Mouse (Mus musculus): ENCODE data around the gene 4933411K16Rik. TPM values are rescaled to one million over a fixed set of nuclear protein-coding genes. Genes with fewer than 3 reads are reported as not detected.

4933411K16Rik gene
- polyA plus RNA-seq, 1 experiment, result not detected

DNA sequence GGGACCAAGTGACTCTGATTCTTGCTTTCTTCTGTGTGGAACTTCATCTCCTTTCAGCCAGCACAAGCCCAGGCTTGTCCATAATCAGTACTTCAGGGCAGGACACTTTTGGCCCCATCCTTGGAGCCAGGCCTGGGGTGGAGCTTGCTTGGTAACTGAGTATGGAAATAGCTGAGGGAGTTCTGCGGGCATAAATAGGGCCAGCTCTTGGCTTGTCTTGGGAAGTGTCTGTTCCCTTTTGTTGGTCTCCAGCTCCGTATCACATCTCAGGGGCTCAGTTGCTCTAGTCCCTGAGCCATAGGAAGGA lies 29.6 kb upstream of the 4933411K16Rik start:
- H3K27ac ChIP-seq (replicated peaks; ENCODE audit: low read depth, low read length), result 0 out of 2 replicates have a peak overlapping the region, but pooled peaks have one; percentile 9

DNA sequence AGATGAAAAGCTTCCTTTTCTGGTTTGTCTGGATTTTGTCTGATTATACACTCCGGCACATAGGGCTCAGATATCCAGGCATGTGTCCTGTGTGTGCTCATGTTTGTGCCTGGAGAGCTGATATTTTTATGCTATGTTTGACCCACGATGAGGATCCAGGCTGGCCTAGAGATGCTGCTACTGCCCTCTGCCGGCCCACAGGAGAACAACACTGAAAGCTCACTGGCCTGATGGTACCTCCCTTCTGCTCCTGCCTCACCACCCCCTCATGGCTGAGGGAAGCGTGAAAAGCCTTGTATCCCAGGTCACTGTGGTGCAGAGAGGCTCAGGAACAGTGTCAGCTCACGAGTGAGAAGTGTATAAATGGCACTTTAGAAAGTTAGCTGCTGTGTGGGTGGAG lies 25.9 kb upstream of the 4933411K16Rik start:
- Histone ChIP-seq H3K27ac (replicated peaks; ENCODE audit: low read depth, low read length) (no peak overlapping the region), H3K4me3 (ENCODE audit: insufficient read depth, low read depth, low read length) (no peak overlapping the region), H3K4me1 (ENCODE audit: control insufficient read depth, insufficient read depth, insufficient read length, low read length) (peaks cover 5% of the 10 kb centered on the region; the same call in 1 of the 2 replicates)

More for the DNA sequence above, 29.6 kb upstream of the 4933411K16Rik start:
- no peak overlapping the region for H3K4me3 ChIP-seq (ENCODE audit: insufficient read depth, low read depth, low read length)
- peaks cover 15% of the 10 kb centered on the region for H3K4me1 ChIP-seq (ENCODE audit: control insufficient read depth, insufficient read depth, insufficient read length, low read length)

DNA sequence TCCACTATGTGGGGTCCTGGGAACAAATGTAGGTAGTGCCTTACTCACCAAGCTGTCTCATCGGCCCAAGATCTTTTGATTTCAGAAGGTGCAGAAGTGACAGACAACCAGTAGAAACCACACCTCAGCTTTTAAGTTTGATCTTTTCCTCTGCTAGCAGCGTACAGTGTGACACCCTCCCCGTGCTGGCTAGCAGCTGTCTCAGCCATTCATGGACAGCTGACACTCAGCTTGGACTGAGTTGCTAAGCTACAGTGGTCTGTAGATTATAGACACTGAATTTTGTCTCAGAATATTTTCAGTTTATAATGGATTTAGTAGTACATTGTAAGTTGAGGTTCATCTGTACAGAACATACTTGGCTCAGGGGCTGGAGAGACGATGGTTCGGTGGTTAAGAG lies 20.9 kb upstream of the 4933411K16Rik start:
- H3K4me3 ChIP-seq (ENCODE audit: insufficient read depth, low read depth, low read length), result no peak overlapping the region
- H3K27ac ChIP-seq (replicated peaks; ENCODE audit: low read depth, low read length), result no peak overlapping the region
- H3K4me1 ChIP-seq (ENCODE audit: control insufficient read depth, insufficient read depth, insufficient read length, low read length), result peaks cover 12% of the 10 kb centered on the region

DNA sequence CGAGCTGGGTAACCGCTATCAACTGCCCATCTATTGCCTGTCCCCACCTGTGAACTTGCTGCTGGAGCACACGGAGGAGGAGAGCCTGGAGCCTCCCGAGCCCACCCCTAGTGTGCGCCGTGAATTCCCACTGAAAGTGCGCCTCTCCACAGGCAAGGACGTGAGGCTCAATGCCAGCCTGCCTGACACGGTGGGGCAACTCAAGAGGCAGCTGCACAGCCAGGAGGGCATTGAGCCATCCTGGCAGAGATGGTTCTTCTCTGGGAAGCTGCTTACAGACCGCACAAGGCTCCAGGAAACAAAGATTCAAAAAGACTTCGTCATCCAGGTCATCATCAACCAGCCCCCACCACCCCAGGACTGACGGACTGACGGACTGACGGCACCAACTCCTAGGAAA lies 18.4 kb upstream of the 4933411K16Rik start:
- Histone ChIP-seq H3K27ac (replicated peaks; ENCODE audit: low read depth, low read length) (no peak overlapping the region), H3K4me1 (ENCODE audit: control insufficient read depth, insufficient read depth, insufficient read length, low read length) (peaks cover 12% of the 10 kb centered on the region), H3K4me3 (ENCODE audit: insufficient read depth, low read depth, low read length) (no peak overlapping the region)

DNA sequence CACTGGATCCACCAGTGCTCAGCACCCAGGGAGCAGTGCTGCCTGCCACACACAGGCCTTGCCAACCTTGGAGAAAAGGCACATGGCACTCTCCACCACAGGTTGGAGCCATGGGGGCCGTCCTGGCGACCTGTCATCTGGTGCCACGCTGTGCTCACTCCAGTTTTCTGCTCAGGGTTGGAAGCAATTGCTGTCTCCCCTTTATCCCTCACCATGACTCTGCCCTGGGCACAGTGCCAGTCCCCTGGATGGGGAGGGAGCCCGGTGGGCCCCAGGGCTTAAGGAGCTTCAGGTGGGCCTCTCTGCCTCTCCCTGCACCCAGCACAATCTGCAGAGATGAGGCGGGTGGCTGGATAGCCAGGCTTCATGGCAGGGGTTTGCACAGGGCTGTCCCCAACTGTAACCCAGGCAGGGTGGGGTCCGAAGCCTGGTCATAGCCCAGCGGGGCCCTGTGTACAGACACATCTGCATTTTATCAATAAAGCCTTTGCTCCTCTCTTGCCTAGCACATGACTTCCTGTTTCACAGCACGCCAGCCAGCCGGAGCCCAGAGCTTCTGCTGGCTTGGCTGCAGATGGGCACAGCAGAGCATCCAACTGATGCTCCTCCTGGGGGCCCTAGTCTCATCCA lies 17.8 kb upstream of the 4933411K16Rik start:
- Histone ChIP-seq H3K4me3 (ENCODE audit: insufficient read depth, low read depth, low read length) (no peak overlapping the region), H3K4me1 (ENCODE audit: control insufficient read depth, insufficient read depth, insufficient read length, low read length) (peaks cover 12% of the 10 kb centered on the region), H3K27ac (replicated peaks; ENCODE audit: low read depth, low read length) (no peak overlapping the region)

DNA sequence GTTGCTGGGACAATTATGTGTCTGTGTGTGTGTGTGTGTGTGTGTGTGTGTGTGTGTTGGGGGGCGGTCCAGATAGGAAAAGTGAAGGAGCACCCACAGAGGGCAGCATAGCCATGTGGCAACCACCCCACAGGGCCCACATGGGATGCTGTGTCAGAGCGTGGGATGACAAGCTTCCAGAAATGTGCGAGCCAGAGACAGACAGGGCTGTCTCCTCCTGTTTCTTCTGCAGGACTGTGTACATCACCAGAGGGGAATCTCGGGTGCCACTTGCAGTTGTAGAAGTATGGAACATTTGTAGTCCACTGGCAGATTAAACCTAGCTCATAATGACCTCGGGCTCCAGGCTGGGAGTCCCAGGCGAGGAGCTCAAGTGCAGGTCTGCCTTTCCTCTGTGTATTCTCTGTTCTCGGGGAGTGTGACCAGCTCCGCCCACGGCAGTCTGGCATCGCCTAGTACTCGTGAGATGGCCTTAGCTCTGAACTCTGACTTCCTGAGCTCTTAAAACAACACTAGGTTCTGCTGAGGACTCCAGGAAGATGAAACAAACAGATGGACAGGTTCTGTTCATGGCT lies 17.1 kb upstream of the 4933411K16Rik start:
- Histone ChIP-seq H3K27ac (replicated peaks; ENCODE audit: low read depth, low read length) (0 out of 2 replicates have a peak overlapping the region, but pooled peaks have one; percentile 4), H3K4me3 (ENCODE audit: insufficient read depth, low read depth, low read length) (no peak overlapping the region), H3K4me1 (ENCODE audit: control insufficient read depth, insufficient read depth, insufficient read length, low read length) (peaks cover 12% of the 10 kb centered on the region)

DNA sequence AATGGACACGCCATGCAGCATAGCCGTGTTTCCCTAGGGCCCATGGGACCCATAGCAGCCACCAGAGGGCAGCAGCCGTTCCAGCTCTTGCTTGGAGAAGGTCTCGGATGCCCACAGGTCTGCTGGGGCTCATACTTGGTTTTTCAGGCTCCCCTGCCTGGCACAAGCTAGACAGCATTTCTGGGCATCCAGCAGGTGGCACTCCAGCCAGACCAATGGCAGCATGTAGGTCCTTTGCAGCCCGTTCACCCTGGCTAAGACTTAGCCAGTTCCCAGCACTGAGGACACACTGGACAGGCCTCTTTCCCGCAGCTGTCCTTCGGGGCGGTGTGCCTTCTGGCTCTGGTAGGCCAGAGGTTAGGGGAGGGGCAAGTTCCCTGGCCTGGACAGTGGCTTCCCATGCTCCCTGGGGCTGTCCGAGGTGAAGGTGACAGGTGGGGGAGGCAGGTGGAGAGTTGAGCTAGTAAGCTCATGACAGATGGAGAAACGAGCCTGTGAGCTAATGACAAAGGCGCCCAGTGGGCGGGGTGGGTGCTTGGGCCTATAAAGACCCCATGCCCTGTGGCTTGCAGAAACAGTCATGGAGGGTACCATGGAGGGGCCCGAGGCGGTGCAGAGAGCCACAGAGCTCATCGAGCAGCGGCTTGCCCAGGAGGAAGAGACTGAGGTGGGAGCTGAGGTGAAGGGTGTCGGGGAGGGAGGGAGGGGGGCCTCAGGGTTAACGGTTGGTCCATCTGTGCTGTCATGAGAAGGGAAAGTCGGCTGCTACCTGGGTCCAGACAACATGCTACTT lies 16.4 kb upstream of the 4933411K16Rik start, which contains the start of gene Ankrd2:
TSS of gene Ankrd2 (plus strand) at position 545 of the 793 bp plus-strand sequence.
- Histone ChIP-seq H3K4me3 (ENCODE audit: insufficient read depth, low read depth, low read length) (no peak within 1 kb of the TSS), H3K27ac (replicated peaks; ENCODE audit: low read depth, low read length) (0 out of 2 replicates have a peak within 1 kb of the TSS, but pooled peaks have one; percentile 4), H3K4me1 (ENCODE audit: control insufficient read depth, insufficient read depth, insufficient read length, low read length) (peaks cover 12% of the 10 kb centered on the region)

DNA sequence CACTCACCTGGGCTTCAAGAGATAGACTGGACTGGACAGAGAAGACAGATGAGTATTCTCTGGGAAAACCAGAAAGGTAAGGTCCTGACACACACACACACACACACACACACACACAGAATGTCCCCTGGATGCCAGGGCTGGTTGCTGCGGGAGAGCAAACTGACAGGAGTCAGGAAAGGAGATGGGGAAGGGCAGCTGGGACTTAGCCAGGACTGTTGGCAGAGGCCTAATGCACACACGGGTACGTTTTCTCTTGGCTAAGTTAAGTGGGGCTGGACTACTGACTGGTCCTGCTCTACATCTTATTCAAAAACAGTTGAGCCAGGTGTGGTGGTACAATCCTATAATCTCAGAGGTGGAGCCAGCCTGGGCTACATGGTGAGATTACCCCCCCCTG lies 15.7 kb upstream of the 4933411K16Rik start:
- H3K4me1 ChIP-seq (ENCODE audit: control insufficient read depth, insufficient read depth, insufficient read length, low read length), result peaks cover 12% of the 10 kb centered on the region
- no peak overlapping the region for H3K27ac ChIP-seq (replicated peaks; ENCODE audit: low read depth, low read length)
- H3K4me3 ChIP-seq (ENCODE audit: insufficient read depth, low read depth, low read length), result no peak overlapping the region

DNA sequence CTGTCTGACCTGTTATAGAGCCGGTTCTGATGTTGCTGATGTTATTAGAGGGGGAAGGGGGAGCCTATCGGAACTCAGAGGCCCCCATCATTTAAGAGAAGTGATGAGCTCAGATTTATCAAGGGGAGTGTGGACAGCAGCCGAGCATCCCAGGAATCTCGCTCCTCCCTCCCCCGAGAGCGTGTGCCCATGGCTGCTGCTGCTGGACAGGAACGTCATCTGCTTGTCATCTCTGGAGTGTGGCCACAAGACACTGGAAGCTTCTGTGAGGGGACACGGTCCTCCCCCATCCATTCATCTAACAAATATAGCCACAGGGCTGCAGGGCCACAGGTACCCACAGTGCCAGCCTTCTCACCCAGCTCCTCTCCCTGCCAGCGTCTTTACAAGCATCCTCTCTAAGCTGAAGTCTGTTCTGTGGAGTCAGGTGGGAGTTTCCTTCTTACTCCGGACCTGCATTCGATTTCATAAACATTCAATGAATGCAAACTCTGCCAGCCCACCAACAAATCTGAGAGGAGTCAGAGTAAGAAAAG lies 14.8 kb upstream of the 4933411K16Rik start:
- no peak overlapping the region for H3K4me3 ChIP-seq (ENCODE audit: insufficient read depth, low read depth, low read length)
- H3K27ac ChIP-seq (replicated peaks; ENCODE audit: low read depth, low read length), result no peak overlapping the region
- peaks cover 12% of the 10 kb centered on the region for H3K4me1 ChIP-seq (ENCODE audit: control insufficient read depth, insufficient read depth, insufficient read length, low read length)

DNA sequence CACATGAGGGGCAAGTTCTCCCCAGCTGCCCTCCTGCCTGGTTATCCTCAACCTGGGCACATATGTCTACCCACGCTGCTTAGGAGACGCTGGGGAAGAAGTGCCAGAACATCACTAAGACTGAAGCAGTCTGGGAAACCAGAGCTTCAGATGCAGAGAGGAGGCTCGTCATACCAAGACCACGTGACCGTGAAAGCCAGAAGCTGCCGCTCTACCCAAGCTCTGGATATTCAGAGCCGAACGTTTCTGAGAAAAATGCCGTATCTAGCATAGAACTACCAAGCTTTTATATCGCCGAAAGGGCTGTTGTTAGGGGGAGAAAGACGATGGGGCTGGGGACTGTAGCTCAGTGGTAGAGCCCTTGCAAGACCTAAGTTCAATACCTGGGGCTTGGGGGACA lies 13.7 kb upstream of the 4933411K16Rik start:
- Histone ChIP-seq H3K4me3 (ENCODE audit: insufficient read depth, low read depth, low read length) (no peak overlapping the region), H3K4me1 (ENCODE audit: control insufficient read depth, insufficient read depth, insufficient read length, low read length) (peaks cover 12% of the 10 kb centered on the region), H3K27ac (replicated peaks; ENCODE audit: low read depth, low read length) (no peak overlapping the region)

DNA sequence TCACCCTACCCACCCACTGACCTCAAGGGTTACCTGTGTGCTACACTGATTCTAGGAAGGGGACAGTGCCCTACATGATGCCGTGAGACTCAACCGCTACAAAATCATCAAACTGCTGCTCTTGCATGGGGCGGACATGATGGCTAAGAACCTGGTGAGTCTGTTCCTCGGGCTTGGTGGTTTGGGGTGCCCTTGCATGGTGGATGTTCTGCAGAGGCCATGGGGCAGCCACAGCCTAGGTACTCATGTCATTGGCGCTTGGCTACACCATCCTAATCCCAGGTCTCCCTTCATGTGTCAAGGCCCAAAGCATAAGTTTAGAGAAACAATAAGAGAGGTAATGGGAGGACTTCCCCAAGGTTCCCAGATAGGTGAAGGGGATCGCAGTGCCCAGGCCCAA lies 8.1 kb upstream of the 4933411K16Rik start:
- peaks cover 5% of the 10 kb centered on the region; the same call in 1 of the 2 replicates for H3K4me1 ChIP-seq (ENCODE audit: control insufficient read depth, insufficient read depth, insufficient read length, low read length)
- H3K27ac ChIP-seq (replicated peaks; ENCODE audit: low read depth, low read length), result no peak overlapping the region
- no peak overlapping the region for H3K4me3 ChIP-seq (ENCODE audit: insufficient read depth, low read depth, low read length)

DNA sequence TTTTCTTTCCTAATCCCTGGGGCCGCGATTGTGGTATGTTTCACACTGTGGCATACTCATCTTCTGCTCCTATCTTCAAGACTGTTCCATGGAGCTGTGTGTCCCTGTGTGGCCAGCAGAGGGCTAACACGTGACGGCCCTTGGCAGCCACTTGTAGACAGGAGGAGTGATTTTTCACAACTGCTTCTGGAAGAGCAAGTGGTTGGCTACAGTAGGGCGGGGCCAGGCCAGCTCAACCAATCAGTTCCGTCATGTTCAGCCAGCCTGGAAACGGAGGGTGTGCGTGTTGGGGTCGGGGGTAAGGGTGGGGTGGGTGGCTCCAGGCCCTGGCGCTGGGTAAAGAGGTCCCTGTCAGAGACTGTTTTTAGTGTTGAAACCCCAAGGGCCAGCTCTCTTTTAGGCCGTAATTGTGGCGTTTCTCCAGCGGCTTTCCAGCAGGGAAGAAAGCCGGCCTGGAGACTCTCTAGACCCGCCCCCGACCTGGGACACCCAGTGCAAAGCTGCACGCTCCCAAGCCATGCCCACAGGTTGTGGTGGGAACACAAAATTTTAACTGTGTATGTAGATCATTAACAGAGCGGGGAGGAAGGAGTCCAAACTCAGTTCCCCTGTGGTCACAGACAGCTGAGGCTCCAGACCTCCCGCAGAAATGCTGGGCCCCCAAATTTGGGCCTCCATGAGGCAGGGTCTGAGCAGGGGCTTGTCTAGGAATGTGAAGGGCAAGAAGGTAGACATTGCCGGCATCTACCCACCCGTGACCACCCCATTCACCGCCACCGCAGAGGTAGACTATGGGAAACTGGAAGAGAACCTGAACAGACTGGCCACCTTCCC lies 6.6 kb upstream of the 4933411K16Rik start, which contains the start of gene Hoga1:
TSS of gene Hoga1 (plus strand) at position 342 of the 834 bp plus-strand sequence.
- Histone ChIP-seq H3K4me3 (ENCODE audit: insufficient read depth, low read depth, low read length) (peak within 1 kb of the TSS; percentile 62), H3K4me1 (ENCODE audit: control insufficient read depth, insufficient read depth, insufficient read length, low read length) (peaks cover 5% of the 10 kb centered on the region; the same call in 1 of the 2 replicates), H3K27ac (replicated peaks; ENCODE audit: low read depth, low read length) (no peak within 1 kb of the TSS)

DNA sequence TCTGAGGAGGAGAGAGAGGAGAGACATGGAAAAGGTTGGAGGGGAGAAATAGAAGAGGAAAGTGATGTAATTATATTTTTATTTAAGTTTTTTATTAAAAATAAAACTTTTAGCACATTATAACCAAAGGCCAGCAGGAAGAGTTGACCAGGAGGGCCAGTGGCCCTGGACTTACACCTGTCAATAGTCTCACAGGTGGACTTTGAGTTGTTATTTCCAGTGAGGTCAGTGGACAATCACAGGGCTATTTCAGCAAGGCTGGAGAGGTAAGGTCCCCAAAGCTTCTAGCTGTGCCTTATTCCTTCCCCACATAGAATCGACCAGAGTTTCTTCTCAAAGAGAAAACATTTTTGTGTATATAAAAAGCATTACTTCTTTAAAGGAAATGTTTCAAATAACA lies 1.8 kb upstream of the 4933411K16Rik start:
- Histone ChIP-seq H3K27ac (replicated peaks; ENCODE audit: low read depth, low read length) (no peak overlapping the region), H3K4me1 (ENCODE audit: control insufficient read depth, insufficient read depth, insufficient read length, low read length) (peaks cover 7% of the 10 kb centered on the region; the same call in 1 of the 2 replicates), H3K4me3 (ENCODE audit: insufficient read depth, low read depth, low read length) (no peak overlapping the region)

DNA sequence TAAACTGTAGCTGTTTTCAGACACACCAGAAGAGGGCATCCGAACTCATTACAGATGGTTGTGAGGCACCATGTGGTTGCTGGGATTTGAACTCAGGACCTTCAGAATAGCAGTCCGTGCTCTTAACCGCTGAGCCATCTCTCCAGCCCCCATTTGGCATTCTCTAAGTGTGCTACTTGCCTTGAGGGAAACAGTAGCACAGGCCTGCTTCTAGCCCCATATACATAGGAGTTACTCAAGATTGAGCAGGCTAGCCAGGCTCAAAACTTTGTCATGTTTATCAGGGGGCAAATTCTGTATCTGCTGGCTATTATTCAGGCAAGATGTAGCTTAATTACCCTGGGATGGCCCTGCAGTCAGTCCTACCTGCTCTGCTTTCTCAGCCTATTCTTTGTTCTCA lies 697 bp upstream of the 4933411K16Rik start:
- H3K4me1 ChIP-seq (ENCODE audit: control insufficient read depth, insufficient read depth, insufficient read length, low read length), result peaks cover 6% of the 10 kb centered on the region
- no peak overlapping the region for H3K27ac ChIP-seq (replicated peaks; ENCODE audit: low read depth, low read length)
- H3K4me3 ChIP-seq (ENCODE audit: insufficient read depth, low read depth, low read length), result no peak overlapping the region
